Mouse (Mus musculus) adrenal gland, postnatal 4 days (tissue): ENCODE results near the gene Slx4. TPM values are rescaled to one million over a fixed set of nuclear protein-coding genes. Genes with fewer than 3 reads are reported as not detected.
"Not testable (repeated sequence)": the region's sequence is repeated elsewhere in the genome, so short reads cannot be mapped to it uniquely, and the experiment has no call there.

Source experiments
- DNase-seq, 2 experiments: peaks; one replicate each; pipeline ENCODE4 v3.0.0; 2021 to 2022; ENCODE audit warnings: low spot score in 2 of 2, mixed read lengths in 2 of 2
- long read RNA-seq, 2 experiments: library from polyadenylated mRNA; stranded (forward); transcript quantifications; one replicate each; pipeline ENCODE4 v2.0.0; 2021
- total RNA-seq, 2 experiments: library from RNA; stranded (reverse); gene quantifications; 2 replicates each; pipeline ENCODE4 v1.2.3; 2021

The Slx4 gene
- total RNA-seq, result 10 to 100 TPM; 28.0 to 31.0 TPM
- long read RNA-seq, experiment 1, partial matches to known transcripts, result 1 of 3 reads
- long read RNA-seq, experiment 1, other reads (novel, unspliced or antisense), result 2 of 3 reads
- long read RNA-seq, experiment 2, partial matches to known transcripts, result 2 of 4 reads
- long read RNA-seq, experiment 2, other reads (novel, unspliced or antisense), result 2 of 4 reads

GRCm38 (mm10) chr16:4003489-4004398, at the start of gene Slx4:
Gene Slx4 (minus strand): TSS chr16:4003770.
- peak; percentile 83 to 91 for DNase-seq

GRCm38 (mm10) chr16:4052601-4053000, 49.0 kb upstream of the Slx4 start:
- no peak for DNase-seq

GRCm38 (mm10) chr16:4045524-4045923, 42.0 kb upstream of the Slx4 start:
- DNase-seq, result no peak

GRCm38 (mm10) chr16:4044093-4044492, 40.5 kb upstream of the Slx4 start:
- DNase-seq, result no peak

- DNase-seq, result no peak
Measured at GRCm38 (mm10) chr16:4041646-4042045, 38.1 kb upstream of the Slx4 start.

GRCm38 (mm10) chr16:4040206-4040605, 36.6 kb upstream of the Slx4 start:
- no peak for DNase-seq

- no peak for DNase-seq
Measured at GRCm38 (mm10) chr16:4037690-4038089, 34.1 kb upstream of the Slx4 start.

GRCm38 (mm10) chr16:4036807-4037206, 33.2 kb upstream of the Slx4 start, which contains the start of gene Dnase1:
Gene Dnase1 (plus strand): TSS chr16:4036942.
- no peak for DNase-seq

GRCm38 (mm10) chr16:4035575-4035974, 32.0 kb upstream of the Slx4 start:
- DNase-seq, result no peak

GRCm38 (mm10) chr16:4034476-4034875, 30.9 kb upstream of the Slx4 start:
- no peak for DNase-seq

GRCm38 (mm10) chr16:4033971-4034370, 30.4 kb upstream of the Slx4 start:
- DNase-seq, result no peak

GRCm38 (mm10) chr16:4032341-4032748, 28.8 kb upstream of the Slx4 start:
- DNase-seq, result no peak

- no peak for DNase-seq
Measured at GRCm38 (mm10) chr16:4031441-4032274, 28.1 kb upstream of the Slx4 start.

GRCm38 (mm10) chr16:4030501-4030900, 26.9 kb upstream of the Slx4 start:
- no peak for DNase-seq

GRCm38 (mm10) chr16:4029371-4029841, 25.8 kb upstream of the Slx4 start:
- no peak for DNase-seq

GRCm38 (mm10) chr16:4027211-4027610, 23.6 kb upstream of the Slx4 start:
- no peak for DNase-seq

GRCm38 (mm10) chr16:4026672-4027071, 23.1 kb upstream of the Slx4 start:
- DNase-seq, result no peak

GRCm38 (mm10) chr16:4022719-4023118, 19.1 kb upstream of the Slx4 start:
- DNase-seq, result no peak

- DNase-seq, result no peak
Measured at GRCm38 (mm10) chr16:4021241-4021640, 17.7 kb upstream of the Slx4 start.

- DNase-seq, result not testable (repeated sequence)
Measured at GRCm38 (mm10) chr16:4017466-4017865, 13.9 kb upstream of the Slx4 start.

GRCm38 (mm10) chr16:4016786-4017185, 13.2 kb upstream of the Slx4 start:
- DNase-seq, result not testable (repeated sequence)
